Mouse (Mus musculus) spleen, postnatal 10 days (tissue): Measurements from ENCODE around the gene Ptpdc1.

Experiments
- DNase-seq, 2 experiments: peaks; one replicate each; pipeline ENCODE4 v3.0.0; 2021 to 2022; ENCODE audit warnings: low spot score in 2 of 2

The Ptpdc1 gene

DNA sequence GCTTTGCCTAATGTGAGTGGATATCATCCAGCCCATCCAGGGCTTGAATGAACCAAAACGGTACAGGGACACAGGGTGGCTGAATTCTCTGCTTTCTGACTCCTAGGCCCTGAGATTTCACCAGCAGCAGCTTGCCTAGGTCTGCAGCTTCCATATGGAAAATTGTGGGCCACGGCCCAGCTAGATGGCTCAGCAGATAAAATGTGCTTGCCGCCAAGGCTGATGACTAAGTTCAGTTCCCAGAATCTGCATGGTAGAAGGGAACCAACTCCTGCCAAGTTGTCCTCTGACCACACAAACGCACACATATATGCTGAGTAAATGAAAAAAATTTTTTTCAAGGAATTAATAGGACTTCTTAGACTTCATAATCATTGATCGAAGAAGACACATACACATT is 77.2 kb downstream of the Ptpdc1 start:
- DNase-seq, result no peak

DNA sequence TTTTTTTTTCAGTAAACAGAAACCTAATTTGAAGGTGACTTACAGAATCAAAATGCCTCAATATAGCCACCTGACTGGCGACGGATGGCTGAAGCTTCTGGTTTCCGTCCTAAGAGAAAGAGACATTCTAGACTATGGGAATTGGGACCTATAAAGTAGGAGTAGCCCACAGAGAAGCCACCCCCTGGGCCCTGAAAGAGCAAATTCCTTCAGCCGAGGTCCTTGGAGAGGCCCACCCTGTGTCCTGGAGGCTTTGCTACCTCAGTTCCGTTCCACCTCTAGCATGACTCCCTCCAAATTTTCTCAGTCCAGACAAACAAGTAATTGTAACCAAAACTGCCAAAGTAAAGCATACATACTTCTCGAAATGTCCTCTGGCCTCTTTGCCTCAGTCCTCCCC is 77.8 kb downstream of the Ptpdc1 start:
- no peak for DNase-seq

DNA sequence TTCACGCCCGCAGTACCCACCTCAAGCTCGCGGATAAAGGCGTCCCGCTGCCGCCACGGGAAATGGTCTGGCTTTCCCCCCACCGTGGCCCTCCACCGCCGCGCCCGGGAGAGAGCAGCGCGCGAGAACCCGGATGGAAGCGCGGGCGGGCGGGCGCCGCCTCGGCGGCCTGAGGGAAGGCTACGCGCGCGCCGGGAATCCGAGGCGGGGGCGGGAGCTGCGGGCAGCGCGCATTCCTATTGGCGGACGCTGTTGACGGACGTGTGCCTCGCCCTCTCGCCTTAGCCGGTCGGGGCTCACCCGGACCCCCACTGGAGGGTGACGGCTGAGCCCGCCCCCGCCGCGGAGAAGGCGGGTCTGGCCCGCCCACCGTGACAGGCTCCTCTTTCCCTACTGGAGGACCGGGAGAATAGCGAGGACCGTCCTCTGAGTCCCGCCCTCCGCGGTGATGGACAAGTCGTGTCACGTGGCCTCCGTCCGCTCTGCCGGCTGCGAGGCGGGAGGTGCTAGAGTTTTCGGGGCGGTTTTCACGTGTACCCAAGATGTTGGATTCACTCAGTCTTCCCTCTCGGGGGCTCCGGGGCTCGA is 79.0 kb downstream of the Ptpdc1 start:
- DNase-seq, result peak; percentile 98 to 99

DNA sequence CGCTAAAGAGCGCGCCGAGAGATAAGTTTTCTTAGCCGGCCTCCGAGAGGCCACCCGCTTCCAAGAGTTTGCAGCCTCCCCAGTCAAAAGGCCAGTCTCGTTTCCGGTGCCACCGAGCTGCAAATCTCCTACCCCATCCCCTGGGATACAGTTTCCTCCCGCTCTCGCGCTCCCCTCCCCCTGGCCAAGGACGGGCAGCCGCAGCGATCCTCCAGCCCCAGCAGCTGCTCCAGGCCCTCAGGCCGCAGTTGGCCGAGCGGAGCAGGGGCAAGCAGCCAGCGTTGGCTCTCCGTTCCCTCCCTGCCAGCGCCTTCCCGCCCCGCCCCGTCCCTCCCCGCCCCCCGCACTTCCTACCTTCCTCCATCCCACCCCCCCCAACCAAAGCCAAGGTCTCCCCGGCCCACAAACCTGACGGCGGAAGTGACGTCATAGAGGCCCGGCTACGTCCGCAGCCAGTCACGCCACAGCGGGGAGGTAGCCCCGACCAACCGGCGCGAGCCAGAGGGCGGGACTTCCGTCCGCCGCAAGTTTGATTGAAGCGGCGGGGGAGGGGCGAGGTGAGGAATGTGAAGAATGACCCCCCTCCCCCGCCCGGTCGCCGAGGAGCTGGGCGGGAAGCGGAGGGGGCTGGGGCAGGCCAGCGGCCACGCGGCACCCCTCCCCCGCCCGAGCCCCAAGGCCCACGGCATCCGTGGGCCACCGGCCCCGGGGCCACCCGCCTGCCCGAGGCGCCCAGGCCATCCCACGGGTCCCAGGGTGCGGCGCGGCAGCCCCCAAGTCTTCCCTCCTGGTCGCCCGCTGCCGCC is 79.8 kb downstream of the Ptpdc1 start:
- peak; percentile 86 to 98 for DNase-seq

DNA sequence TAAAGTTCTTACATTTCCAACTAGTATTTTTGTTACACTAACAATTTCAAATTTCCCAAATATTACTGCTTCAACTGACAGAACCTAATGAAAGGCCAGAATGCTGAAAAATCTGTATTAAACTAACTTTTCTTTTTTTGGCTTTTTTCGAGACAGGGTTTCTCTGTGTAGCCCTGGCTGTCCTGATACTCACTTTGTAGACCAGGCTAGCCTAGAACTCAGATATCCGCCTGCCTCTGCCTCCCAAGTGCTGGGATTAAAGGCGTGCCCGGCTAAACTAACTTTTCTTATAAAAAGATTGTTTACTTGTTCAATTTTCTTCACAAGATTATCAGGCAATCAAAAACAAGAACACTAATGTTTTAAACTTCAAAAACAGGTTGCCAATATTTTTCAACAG is 80.6 kb downstream of the Ptpdc1 start:
- DNase-seq, result no peak

DNA sequence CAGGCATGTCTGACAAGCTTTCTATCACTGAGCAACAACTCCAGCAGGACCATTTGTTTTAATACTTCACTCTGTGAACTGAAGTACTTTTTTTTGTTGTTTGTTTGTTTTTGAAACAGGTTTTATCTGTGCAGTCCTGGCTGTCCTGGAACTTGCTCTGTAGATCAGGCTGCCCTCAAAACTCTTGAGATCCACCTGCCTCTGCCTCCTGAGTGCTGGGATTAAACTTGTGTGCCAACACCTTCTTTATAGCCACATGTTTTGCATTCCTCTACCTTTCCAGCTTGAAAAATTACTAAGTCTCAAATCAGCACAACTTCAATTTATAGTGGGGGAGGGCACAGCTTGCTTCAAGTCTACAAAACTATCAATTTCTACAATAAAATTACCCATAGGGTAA is 81.1 kb downstream of the Ptpdc1 start:
- DNase-seq, result no peak

DNA sequence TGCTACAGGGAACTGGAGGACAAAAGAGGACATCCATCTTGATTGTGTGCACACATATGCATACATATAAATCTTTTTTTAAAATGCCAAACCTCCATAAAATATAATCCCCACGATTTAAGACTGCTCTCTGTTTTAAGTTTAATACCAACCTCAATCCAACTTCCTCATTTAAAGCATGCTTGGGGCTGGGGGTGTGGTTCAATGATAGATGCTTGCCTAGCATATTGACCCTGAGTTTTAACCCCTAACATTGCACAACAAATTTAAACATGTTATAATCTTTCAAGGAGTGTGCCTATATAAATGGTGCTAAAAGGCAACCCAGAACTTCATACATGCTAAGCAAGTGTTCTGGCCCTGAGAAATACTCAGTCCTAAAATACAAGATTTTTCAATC is 85.0 kb downstream of the Ptpdc1 start:
- no peak for DNase-seq

DNA sequence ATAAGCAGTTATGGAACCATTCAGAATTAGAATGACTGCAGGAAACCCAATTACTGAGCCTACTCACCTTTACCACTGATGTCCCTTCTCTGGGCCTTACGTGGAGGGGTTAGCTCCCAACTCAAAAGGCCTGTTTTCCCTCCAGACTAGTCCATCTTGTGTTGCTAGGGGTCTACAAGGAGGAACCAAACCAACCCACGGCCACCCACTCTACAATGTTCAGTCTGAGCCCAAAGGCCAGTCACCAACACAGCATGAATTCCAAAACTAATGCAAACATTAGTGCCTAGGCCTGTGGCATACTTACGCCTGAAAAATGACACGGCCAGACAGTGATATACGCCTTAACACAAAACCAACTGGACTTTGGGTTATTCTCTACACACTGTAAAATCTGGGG is 92.0 kb downstream of the Ptpdc1 start:
- DNase-seq, result no peak

DNA sequence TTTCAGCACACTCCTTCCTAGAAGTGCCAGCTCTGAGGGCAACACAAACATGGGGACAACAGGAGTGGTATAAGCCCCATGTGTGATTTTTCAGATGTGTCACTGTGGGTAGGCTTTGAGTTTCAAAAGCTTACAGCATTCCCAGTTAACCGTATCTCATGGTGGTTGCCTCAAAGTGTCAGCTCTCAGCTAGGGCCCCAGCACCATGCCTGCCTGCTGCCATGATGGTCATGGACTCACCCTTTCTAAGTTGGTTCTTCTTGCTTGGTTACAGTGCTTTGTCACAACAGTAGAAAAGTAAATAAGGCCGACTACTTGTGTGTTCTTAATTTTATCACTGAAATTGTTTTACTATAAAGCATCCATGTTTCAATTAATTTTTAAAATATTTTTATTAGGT is 94.0 kb downstream of the Ptpdc1 start:
- no peak for DNase-seq

DNA sequence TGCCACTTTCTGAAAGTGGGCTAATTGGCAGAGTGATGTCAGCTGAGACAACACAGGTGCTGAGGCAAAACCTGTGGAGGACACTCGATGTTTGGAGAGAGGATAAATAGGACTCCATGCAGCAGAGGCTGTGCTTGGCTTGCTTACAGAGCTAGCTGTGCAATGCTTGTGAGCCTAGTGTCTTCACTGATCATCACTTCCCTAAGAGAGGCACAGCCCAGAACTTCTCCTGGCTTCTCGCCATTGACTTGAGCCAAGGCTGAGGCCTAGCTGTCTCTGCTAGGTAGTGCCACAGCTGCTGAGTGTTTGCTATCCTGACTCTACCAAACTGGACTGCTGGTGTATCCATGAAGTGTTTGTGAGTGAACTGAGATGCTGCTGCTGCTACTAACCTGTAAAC is 94.8 kb downstream of the Ptpdc1 start:
- DNase-seq, result no peak

DNA sequence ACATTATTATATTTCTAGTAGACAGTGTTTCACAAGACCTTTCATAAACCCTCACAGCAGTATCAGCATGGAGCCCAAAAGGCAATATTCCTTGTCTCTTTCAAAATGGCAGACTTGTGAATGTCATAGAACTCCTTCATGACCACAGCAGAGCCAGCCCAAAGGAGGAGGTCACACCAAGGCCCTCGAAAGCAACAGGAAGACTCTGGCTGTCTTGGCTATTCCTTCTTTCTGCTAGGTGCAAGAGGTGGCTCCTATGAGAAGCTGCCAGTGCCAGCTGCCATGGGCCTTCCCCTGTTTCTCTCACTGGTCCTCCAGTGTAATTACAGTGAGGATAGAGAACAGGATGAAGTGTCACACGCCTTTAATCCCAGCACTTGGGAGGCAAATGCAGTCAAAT is 96.4 kb downstream of the Ptpdc1 start:
- DNase-seq, result no peak

DNA sequence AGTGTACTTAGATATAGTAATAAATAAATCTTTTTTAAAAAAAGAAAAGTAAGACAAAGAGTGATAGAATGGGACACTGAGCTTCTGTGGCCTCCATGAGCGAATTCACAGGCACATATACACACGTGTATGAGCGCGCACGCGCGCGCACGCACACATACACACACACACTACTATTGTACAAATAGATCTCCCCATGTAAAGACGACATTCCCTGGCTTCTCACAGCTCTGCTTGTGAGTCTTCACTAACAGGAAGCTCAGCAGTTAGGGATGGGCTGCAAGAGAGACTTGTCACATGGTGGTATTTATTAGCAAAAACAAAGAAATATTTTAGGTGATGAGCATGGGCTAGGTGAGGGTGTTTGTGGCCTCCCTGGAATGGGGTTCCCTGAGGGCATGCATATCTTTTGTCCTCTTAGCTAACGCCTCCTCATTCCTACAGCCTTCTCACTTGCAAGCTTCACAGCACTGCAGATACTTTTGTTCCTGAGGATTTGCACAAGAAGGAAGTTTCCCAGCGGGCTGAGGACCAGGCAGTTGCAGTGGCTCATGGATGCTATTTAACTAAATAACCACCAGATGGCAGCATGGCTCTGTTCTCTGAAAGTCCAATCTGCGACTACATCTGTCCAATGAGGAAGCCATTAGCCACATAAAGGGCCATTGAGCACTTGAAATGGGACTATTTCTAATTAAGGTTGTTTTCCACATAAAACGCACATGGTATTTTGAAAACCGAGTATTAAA is 97.2 kb downstream of the Ptpdc1 start:
- peak in 1 of 2 experiments; percentile 53 for DNase-seq
